12 mouse cellular contexts compared by ENCODE assay signal in genomic region chr10:84584451-84585293, GRCm38 (mm10). TPM values are rescaled to one million over a fixed set of nuclear protein-coding genes. Genes with fewer than 3 reads are reported as not detected.
A peak's percentile ranks its signal among the peaks of the same experiment; 100 is the strongest.
DNase-seq lines count a peak whose midpoint lies in the region; ATAC-seq and TF ChIP-seq lines count a peak whose summit lies in the region.
"Had no signal": no experiment of that assay in that cellular context is flagged by ENCODE, and none has a peak within 500 bp of the region (broad histone marks: within the 10 kb centered on the region; RNA-seq: fewer than 3 reads in every experiment).

No protein-coding gene starts in this region.

- no peak overlapping the region for H3K4me3 ChIP-seq in heart, embryonic 13.5 days
- H3K4me3 ChIP-seq in C2C12 (ENCODE audit: insufficient read depth, poor library complexity, severe bottlenecking), result no peak overlapping the region
- H3K4me3 ChIP-seq in bone marrow, adult 2 months (replicated peaks; ENCODE audit: control insufficient read depth, low read depth, low read length), result no peak overlapping the region
- no peak overlapping the region for H3K4me3 ChIP-seq in myocyte
- H3K4me3 ChIP-seq: forebrain, embryonic 13.5 days; hindbrain, embryonic 12.5 days; lung, embryonic 15.5 days had no signal

- no peaks in the 10 kb centered on the region for H3K79me2 ChIP-seq in C2C12 (ENCODE audit: control insufficient read depth, insufficient read depth)
- no peaks in the 10 kb centered on the region for H3K79me2 ChIP-seq in myocyte (ENCODE audit: control insufficient read depth, insufficient read depth)

- TF ChIP-seq CTCF in C2C12 (IDR thresholded peaks at IDR 0.05; ENCODE audit: control insufficient read depth, insufficient read depth, insufficient read length), result no peak
- TF ChIP-seq CTCF in bone marrow, adult 2 months (IDR thresholded peaks at IDR 0.05; ENCODE audit: control insufficient read depth, insufficient read depth, low read length), result no peak

- peaks cover 13% of the 10 kb centered on the region for H3K36me3 ChIP-seq in heart, embryonic 13.5 days
- no peaks in the 10 kb centered on the region for H3K36me3 ChIP-seq in C2C12 (ENCODE audit: control insufficient read depth, insufficient read depth)
- no peaks in the 10 kb centered on the region for H3K36me3 ChIP-seq in myocyte (ENCODE audit: control insufficient read depth, insufficient read depth)
- H3K36me3 ChIP-seq: hindbrain, embryonic 12.5 days; lung, embryonic 15.5 days had no signal

- peaks cover 44% of the 10 kb centered on the region for H3K4me1 ChIP-seq in heart, embryonic 13.5 days
- peaks cover 11% of the 10 kb centered on the region for H3K4me1 ChIP-seq in bone marrow, adult 2 months (ENCODE audit: control insufficient read depth, insufficient read depth, low read length)
- H3K4me1 ChIP-seq: hindbrain, embryonic 12.5 days had no signal

- ATAC-seq in heart, embryonic 13.5 days (ENCODE audit: extremely low read depth, insufficient number of reproducible peaks, low FRiP score, low TSS enrichment), result no peak
- ATAC-seq: forebrain, embryonic 13.5 days had no signal

- no peaks in the 10 kb centered on the region for H3K9me3 ChIP-seq in heart, embryonic 13.5 days
- H3K9me3 ChIP-seq: forebrain, embryonic 13.5 days; hindbrain, embryonic 12.5 days; lung, embryonic 15.5 days had no signal

- 0 out of 2 replicates have a peak overlapping the region, but pooled peaks have one; percentile 8 for H3K27ac ChIP-seq in heart, embryonic 13.5 days (replicated peaks)
- peak overlapping the region; percentile 86 for H3K27ac ChIP-seq in bone marrow, adult 2 months (ENCODE audit: control insufficient read depth, insufficient read depth, low read depth, low read length, poor library complexity)
- H3K27ac ChIP-seq: forebrain, embryonic 13.5 days; hindbrain, embryonic 12.5 days; kidney, postnatal 0 days; lung, embryonic 15.5 days had no signal

- DNase-seq in heart, postnatal 14 days, result no peak
- no peak for DNase-seq in embryo, embryonic 11 days
- no peak for DNase-seq in spleen, postnatal 10 days (ENCODE audit: low spot score in 2 of 2)
- DNase-seq: midbrain, embryonic 14.5 days had no signal

- no peak for TF ChIP-seq POLR2A in bone marrow, adult 2 months (IDR thresholded peaks at IDR 0.05; ENCODE audit: borderline replicate concordance, control insufficient read depth, low read depth, low read length)
- no peak for TF ChIP-seq POLR2A in myocyte (IDR thresholded peaks at IDR 0.05; ENCODE audit: insufficient read length, low read depth)

- H3K4me2 ChIP-seq in heart, embryonic 13.5 days, result peak overlapping the region; percentile 46
- peak overlapping the region; percentile 62 for H3K4me2 ChIP-seq in myocyte (ENCODE audit: low read depth)
- H3K4me2 ChIP-seq: forebrain, embryonic 13.5 days; hindbrain, embryonic 12.5 days; lung, embryonic 15.5 days had no signal

- intact Hi-C loops in heart, postnatal 14 days (cut with DNase I), result no loop called here

- 28% methylated on average over 11 of the region's 11 CpGs for WGBS in heart, embryonic 13.5 days
- WGBS in bone marrow, adult 2 months, result 44% methylated on average over 11 of the region's 11 CpGs

- H3K79me3 ChIP-seq in C2C12 (ENCODE audit: low read depth), result no peaks in the 10 kb centered on the region

- H3K27me3 ChIP-seq in heart, embryonic 13.5 days (replicated peaks), result no peaks in the 10 kb centered on the region
- no peaks in the 10 kb centered on the region for H3K27me3 ChIP-seq in C2C12 (ENCODE audit: control insufficient read depth, insufficient read depth, insufficient read length)
- no peaks in the 10 kb centered on the region for H3K27me3 ChIP-seq in myocyte (ENCODE audit: control insufficient read depth, insufficient read depth, insufficient read length)
- H3K27me3 ChIP-seq: hindbrain, embryonic 12.5 days; lung, embryonic 15.5 days had no signal

- 0 out of 2 replicates have a peak overlapping the region, but pooled peaks have one; percentile 44 for H3K9ac ChIP-seq in heart, embryonic 13.5 days
- H3K9ac ChIP-seq: forebrain, embryonic 13.5 days; hindbrain, embryonic 12.5 days; lung, embryonic 15.5 days had no signal

- H3ac ChIP-seq in C2C12 (ENCODE audit: control insufficient read depth, insufficient read length, low read depth) (peak overlapping the region; percentile 67), myocyte (ENCODE audit: control insufficient read depth, insufficient read length) (no peak overlapping the region)

TF ChIP-seq in C2C12, 6 proteins besides CTCF, POLR2A, EP300 and RAD21:
- no peak for TF ChIP-seq USF1 (IDR thresholded peaks at IDR 0.05; ENCODE audit: low read depth)
- no peak for TF ChIP-seq FOSL1 (IDR thresholded peaks at IDR 0.05; ENCODE audit: insufficient read depth, low read length, poor library complexity, severe bottlenecking)
- TF ChIP-seq MYOG (IDR thresholded peaks at IDR 0.05; ENCODE audit: control insufficient read depth, extremely low read depth, insufficient read length), result no peak
- no peak for TF ChIP-seq CEBPB (IDR thresholded peaks at IDR 0.05; ENCODE audit: low read depth)
- no peak for TF ChIP-seq MAX (IDR thresholded peaks at IDR 0.05)
- no peak for TF ChIP-seq MYOD1 (IDR thresholded peaks at IDR 0.05; ENCODE audit: control insufficient read depth, insufficient read length, low read depth)
TF ChIP-seq in C2C12: peak in this region for 0.

TF ChIP-seq in myocyte, 11 proteins besides CTCF, POLR2A, EP300 and RAD21:
- TF ChIP-seq POLR2AphosphoS2 (IDR thresholded peaks at IDR 0.05; ENCODE audit: insufficient read length, low read depth) (no peak), MAX (IDR thresholded peaks at IDR 0.05; ENCODE audit: low read depth) (no peak), REST (IDR thresholded peaks at IDR 0.05; ENCODE audit: insufficient read depth, insufficient read length) (no peak), SRF (IDR thresholded peaks at IDR 0.05; ENCODE audit: control insufficient read depth, insufficient read length, low read depth) (no peak), MYOG (IDR thresholded peaks at IDR 0.05; ENCODE audit: control insufficient read depth in 1 of 3, insufficient read depth in 1 of 3, insufficient read length in 2 of 3, low read depth in 2 of 3) (no peak), TCF3 (IDR thresholded peaks at IDR 0.05; ENCODE audit: insufficient read length, low read depth) (no peak), USF1 (IDR thresholded peaks at IDR 0.05; ENCODE audit: low read depth) (no peak), CEBPB (IDR thresholded peaks at IDR 0.05; ENCODE audit: insufficient read depth, poor library complexity, severe bottlenecking) (no peak), MYOD1 (IDR thresholded peaks at IDR 0.05; ENCODE audit: control insufficient read depth in 1 of 3, insufficient read length in 2 of 3, low read depth in 2 of 3) (no peak), E2F4 (IDR thresholded peaks at IDR 0.05; ENCODE audit: insufficient read depth) (no peak), TCF12 (IDR thresholded peaks at IDR 0.05; ENCODE audit: insufficient read depth, poor library complexity, severe bottlenecking) (no peak)

RNA-seq across cellular contexts. Expression of gene Tcp11l2, which starts 8.2 kb away (rescaled TPM):
- polyA plus RNA-seq in heart, embryonic 13.5 days (2015; fragmentation: Nextera tagmentation; extraction: Ambion mirVana), result 27.9 and 30.6 TPM in 2 replicates
- total RNA-seq in heart, postnatal 14 days (2021), result 100 to 1,000 TPM in 1 of 2 experiments, 10 to 100 TPM in 1; 96.1 to 120 TPM
- polyA plus RNA-seq in C2C12 (2012; fragmentation: generic; extraction: Trizol) (0.91 TPM), myocyte (2012; fragmentation: generic; extraction: Trizol) (10.3 TPM)
- polyA plus RNA-seq in bone marrow, adult 2 months (2011; ENCODE audit: insufficient read depth, insufficient read length, low replicate concordance, missing spikeins), result 35.7 and 37.2 TPM in 2 replicates

RNA-seq across cellular contexts. Expression of gene Polr3b, which starts 37.4 kb away (rescaled TPM):
- polyA plus RNA-seq in heart, embryonic 13.5 days (2015; fragmentation: Nextera tagmentation; extraction: Ambion mirVana), result 9.4 and 10.7 TPM in 2 replicates
- 10 to 100 TPM; 11.7 to 12.1 TPM for total RNA-seq in heart, postnatal 14 days (2021)
- polyA plus RNA-seq in C2C12 (2012; fragmentation: generic; extraction: Trizol) (9.5 TPM), myocyte (2012; fragmentation: generic; extraction: Trizol) (8.5 TPM)
- polyA plus RNA-seq in bone marrow, adult 2 months (2011; ENCODE audit: insufficient read depth, insufficient read length, low replicate concordance, missing spikeins), result 8.5 and 15.9 TPM in 2 replicates

RNA-seq across cellular contexts. Expression of gene Ckap4, which starts 50.8 kb away (rescaled TPM):
- 87.9 and 91.5 TPM in 2 replicates for polyA plus RNA-seq in heart, embryonic 13.5 days (2015; fragmentation: Nextera tagmentation; extraction: Ambion mirVana)
- 10 to 100 TPM; 34.1 to 44.0 TPM for total RNA-seq in heart, postnatal 14 days (2021)
- 106 TPM for polyA plus RNA-seq in C2C12 (2012; fragmentation: generic; extraction: Trizol)
- polyA plus RNA-seq in bone marrow, adult 2 months (2011; ENCODE audit: insufficient read depth, insufficient read length, low replicate concordance, missing spikeins), result 12.5 and 27.6 TPM in 2 replicates
- 58.8 TPM for polyA plus RNA-seq in myocyte (2012; fragmentation: generic; extraction: Trizol)
